Mouse (Mus musculus): ENCODE measurements at regions not wholly inside any gene's neighbourhood (a gene's known extent, or its start where the extent isn't known, plus 50 kb on each side); places are given as distances from the start of the nearest gene placed in this dataset.

GRCm38 (mm10) chr3:150493433-150494045 is 944.1 kb upstream of the Adgrl4 start:
- no peak for DNase-seq (ENCODE audit: low spot score in 2 of 2)

GRCm38 (mm10) chr3:150530966-150531365 is 906.7 kb upstream of the Adgrl4 start:
- no peak for DNase-seq (ENCODE audit: low spot score in 2 of 2)

GRCm38 (mm10) chr3:150543118-150543517 is 894.6 kb upstream of the Adgrl4 start:
- DNase-seq (ENCODE audit: low spot score in 2 of 2): no peak

GRCm38 (mm10) chr3:150588474-150588873 is 849.2 kb upstream of the Adgrl4 start:
- DNase-seq (ENCODE audit: low spot score in 2 of 2): no peak

GRCm38 (mm10) chr3:150590978-150591377 is 846.7 kb upstream of the Adgrl4 start:
- no peak for DNase-seq (ENCODE audit: low spot score in 2 of 2)

- DNase-seq (ENCODE audit: low spot score in 2 of 2): no peak
These were observed 834.1 kb upstream of the Adgrl4 start for GRCm38 (mm10) chr3:150603400-150604095.

GRCm38 (mm10) chr3:150610681-150611101 is 827.0 kb upstream of the Adgrl4 start:
- peak in 1 of 2 experiments; percentile 1 for DNase-seq (ENCODE audit: low spot score in 2 of 2)

- DNase-seq (ENCODE audit: low spot score in 2 of 2): no peak
These were observed 800.1 kb upstream of the Adgrl4 start for GRCm38 (mm10) chr3:150637544-150637943.

- no peak for DNase-seq (ENCODE audit: low spot score in 2 of 2)
These were observed 797.5 kb upstream of the Adgrl4 start for GRCm38 (mm10) chr3:150640004-150640676.

- DNase-seq (ENCODE audit: low spot score in 2 of 2): no peak
These were observed 789.6 kb upstream of the Adgrl4 start for GRCm38 (mm10) chr3:150648040-150648439.

GRCm38 (mm10) chr3:150649783-150650565 is 787.7 kb upstream of the Adgrl4 start:
- DNase-seq (ENCODE audit: low spot score in 2 of 2): no peak

- no peak for DNase-seq (ENCODE audit: low spot score in 2 of 2)
These were observed 741.9 kb upstream of the Adgrl4 start for GRCm38 (mm10) chr3:150695751-150696150.

GRCm38 (mm10) chr3:150699990-150700389 is 737.7 kb upstream of the Adgrl4 start:
- no peak for DNase-seq (ENCODE audit: low spot score in 2 of 2)
